Mouse (Mus musculus) retina, postnatal 1 day (tissue): ENCODE data around the gene Gm5039.
"Not testable (repeated sequence)": the region's sequence is repeated elsewhere in the genome, so short reads cannot be mapped to it uniquely, and the experiment has no call there.

Experiments used
- DNase-seq: peaks from one replicate; pipeline ENCODE4 v3.0.0-alpha.2; 2012

Gm5039 gene

DNA sequence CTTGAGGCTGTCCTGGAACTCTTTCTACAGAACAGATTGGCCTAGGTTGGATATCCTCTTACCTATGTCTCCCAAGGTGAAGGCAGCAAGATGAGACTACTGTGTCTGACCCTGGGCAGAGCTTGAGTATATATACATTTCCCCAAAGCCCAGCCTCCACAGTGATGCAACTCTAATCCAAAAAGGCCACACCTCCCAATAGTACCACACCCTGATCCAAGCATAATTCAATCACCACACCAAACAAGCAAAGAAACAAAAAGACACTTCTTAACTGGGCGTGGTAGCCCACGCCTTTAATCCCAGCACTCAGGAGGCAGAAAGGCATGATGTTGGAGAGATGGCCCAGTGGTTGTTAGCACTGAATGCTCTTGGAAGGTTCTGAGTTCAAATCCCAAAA is at the start of gene Gm5039:
TSS of gene Gm5039 (minus strand) at position 101 of the 400 bp plus-strand sequence.
- DNase-seq: not testable (repeated sequence)

DNA sequence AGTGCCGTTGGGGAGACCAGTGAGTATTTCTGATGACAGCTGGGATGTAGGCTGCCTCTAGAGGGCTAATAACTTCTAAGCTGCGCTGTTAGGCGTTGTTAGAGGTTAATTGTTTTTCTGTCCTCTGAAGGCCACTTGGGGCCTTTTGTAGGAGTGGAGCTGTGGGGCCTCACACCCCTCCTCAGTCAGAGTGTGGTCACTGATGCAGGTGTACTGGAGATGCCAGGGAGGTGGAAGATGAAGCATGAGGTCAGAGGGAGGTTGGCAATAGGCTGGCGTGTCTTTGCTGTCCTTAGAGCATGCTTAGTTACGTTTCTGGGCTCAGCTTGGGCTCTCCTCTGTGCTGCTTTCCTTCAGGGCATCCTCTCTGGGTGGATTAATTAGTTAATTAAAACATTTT is 48.2 kb upstream of the Gm5039 start:
- peak; percentile 27 for DNase-seq

DNA sequence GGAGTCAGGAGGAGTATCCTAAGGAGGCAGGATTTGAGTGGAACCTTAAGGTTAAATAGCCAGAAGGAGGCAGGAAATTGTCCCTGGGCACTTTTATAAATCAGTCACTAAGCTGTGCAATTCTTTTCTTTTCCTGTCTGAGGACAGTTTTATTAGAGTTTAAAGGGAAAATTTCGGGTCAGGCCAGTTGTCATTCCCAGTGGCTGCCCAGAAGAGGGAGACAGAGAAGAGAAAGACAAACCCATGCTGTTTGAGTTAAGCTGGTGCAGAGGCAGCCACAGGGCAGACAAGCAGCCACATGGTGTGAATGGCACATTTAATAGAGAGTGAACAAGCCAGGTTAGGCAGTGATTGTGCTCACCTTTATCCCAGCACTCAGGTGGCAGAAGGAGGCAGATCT is 46.5 kb upstream of the Gm5039 start:
- not testable (repeated sequence) for DNase-seq

DNA sequence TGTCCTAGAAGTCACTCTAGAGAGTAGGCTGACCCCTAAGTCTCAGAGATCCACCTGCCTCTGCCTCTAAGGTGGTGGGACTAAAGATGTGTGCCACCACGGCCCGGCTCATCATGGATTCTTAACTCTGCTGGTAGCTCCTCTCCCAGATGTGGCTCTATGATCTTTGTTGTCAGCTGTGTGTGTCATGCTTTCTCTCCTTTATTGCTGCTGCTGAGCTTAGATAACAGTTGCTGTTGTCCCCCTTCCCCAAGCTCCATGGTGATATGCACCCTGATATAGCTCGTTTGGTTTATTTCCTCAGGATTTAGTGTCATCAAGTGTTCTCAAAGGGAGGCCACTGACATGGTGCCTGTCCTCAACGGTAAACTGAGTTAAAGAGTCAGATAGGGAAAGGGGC is 45.9 kb upstream of the Gm5039 start:
- not testable (repeated sequence) for DNase-seq

DNA sequence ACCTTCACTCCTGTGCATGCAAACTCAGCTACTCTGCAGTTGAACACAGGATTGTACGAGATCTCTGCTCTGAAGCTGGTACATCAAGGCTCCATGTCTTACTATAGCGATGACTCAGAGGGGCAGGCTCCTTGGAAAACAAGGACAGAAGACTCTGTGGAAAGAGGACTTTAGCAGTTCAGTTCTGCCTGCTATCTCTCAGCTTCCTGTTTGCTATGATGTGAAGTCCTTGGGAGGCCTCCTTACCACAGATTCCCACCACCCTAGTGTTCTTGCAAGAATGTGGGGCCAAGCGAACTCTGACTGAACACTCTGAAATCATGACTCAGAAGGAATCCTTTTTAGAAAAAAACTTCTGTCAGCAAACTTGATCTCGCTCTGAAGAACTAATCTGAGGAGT is 44.8 kb upstream of the Gm5039 start:
- DNase-seq: no peak

DNA sequence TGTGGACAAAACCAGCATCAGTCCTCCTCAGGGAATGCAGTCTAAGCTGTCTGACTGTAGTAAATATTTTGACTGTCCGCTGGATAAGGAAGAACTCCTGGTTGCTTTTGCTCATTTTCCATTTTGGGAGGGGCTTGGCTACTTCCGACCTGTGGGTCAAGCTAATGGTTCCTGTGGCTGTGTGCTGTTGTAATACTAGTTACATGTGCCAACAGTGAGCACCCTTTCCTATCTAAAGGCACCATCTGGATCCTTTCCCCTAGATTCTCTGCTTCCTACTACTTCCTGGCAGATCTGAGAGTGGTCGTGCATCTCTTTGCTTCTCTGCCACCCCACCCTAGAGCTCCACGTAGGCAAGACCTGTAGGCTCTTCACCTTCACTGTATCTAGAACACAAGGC is 43.8 kb upstream of the Gm5039 start:
- no peak for DNase-seq

DNA sequence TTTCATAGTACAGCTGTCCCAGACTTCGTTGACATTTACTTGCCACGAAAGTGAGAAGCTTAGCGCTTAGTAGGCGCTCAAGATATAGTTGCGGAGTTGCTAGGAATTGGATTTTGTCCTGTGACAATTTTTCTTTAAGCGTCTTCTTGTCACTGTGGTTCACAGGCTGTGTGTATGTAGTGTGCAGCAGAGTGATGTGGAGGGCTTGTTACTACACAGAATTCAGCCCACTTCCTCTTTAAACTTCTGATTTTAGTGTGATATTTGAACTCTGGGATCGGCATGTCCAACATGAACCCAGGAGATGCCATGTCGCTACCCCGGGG is 37.3 kb upstream of the Gm5039 start:
- DNase-seq: no peak

DNA sequence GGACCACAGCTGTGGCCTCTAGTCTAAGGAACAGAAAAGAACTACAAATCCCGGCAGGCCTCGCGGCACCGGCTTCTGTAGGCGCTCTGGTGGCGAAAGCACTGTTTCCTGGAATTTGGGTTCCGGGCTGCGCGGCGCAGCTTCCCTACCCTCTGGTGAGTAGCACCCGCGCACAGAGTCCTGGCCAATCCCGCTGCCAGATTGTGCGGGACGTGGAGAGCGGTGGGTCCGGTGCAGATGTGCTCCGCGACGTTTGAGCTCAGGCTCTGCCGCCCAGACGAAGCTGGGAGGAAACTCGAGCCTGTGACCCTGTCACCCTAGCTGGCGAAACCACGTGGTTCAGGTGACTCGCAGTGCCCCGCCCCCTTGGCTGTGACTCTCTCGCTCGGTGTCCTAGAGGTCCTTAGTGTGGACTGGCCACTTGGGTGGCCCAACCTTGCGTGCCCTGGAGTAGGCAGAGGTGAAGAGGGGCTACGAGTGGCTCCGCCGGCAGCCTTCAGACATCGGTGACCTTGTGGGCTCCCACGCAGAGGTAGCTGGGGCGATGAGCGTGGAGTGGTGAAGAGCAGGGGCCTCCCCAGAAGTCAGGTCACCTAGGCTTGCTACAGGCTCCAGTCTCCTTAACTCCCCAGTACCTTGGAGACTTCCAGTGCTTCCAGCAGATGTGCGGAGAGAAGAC is 36.8 kb upstream of the Gm5039 start, which contains the start of gene Adck1:
TSS of gene Adck1 (plus strand) at position 114 of the 679 bp plus-strand sequence.
- DNase-seq: peak; percentile 91

DNA sequence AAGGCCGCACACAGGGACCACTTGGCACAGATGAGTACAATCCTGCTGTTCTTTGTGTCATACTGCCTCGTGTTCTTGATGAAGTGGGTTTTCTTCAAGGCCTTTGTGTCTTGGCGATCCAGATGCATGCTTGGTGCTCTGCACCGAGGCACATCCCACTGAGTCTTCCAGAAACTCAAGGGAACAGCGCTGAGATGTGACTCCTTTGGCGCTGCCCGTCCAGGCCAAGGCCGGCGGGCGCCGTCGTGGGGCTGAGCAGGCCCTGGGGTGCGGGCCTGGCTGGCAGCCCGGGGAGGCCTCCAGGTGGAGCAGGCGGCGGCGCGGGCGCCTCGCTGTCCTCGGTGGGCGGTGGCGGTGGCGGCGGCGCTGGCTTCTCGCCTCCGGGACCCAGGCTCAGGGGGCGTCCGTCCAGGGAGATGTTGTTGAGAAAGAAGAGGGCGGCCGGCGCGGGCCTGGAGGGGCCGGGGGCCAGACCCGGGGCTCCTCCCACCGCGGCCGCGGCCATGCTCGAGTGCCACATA is 30.4 kb upstream of the Gm5039 start:
- peak; percentile 36 for DNase-seq

DNA sequence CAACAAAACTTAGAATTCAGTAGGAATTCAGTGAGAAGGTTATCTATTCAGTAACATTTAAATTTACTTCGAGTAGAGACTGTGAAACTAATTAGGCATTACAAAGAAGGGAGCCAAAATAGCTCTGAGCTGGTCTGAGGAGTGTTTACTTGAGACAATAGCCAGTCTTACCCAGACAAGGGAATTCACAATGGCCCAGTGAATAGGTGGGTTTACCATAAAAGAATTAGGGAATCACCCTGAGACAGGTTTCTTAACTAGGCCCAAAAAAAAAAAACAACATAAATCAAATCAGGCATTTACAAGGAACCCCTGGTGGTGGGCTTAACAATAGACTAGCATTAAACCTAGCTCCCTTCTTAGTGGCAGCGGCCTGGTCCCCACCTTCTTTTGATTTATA is 17.5 kb upstream of the Gm5039 start:
- DNase-seq: not testable (repeated sequence)

DNA sequence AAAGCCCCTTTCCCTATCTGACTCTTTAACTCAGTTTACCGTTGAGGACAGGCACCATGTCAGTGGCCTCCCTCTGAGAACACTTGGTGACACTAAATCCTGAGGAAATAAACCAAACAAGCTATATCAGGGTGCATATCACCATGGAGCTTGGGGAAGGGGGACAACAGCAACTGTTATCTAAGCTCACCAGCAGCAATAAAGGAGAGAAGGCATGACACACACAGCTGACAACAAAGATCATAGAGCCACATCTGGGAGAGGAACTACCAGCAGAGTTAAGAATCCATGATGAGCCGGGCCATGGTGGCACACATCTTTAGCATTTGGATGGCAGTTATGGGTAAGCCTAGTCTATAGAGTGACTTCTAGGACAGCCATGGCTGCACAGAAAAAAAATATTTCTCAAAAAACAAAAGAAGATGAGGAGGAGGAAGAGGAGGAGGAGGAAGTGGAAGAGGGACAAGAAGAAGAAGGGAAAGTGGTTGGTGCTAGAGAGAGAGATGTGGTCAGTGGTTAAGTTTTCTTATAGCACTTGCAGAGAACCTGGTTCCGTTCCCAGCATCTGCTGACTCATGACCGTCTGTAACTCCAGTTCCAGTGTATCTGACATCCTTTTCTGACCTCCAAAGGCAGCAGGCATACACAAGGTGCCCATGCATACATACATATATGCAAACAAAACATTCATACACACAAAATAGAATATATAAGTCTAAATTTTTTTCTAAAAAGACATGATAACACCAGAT is 13.0 kb upstream of the Gm5039 start:
- DNase-seq: not testable (repeated sequence)

DNA sequence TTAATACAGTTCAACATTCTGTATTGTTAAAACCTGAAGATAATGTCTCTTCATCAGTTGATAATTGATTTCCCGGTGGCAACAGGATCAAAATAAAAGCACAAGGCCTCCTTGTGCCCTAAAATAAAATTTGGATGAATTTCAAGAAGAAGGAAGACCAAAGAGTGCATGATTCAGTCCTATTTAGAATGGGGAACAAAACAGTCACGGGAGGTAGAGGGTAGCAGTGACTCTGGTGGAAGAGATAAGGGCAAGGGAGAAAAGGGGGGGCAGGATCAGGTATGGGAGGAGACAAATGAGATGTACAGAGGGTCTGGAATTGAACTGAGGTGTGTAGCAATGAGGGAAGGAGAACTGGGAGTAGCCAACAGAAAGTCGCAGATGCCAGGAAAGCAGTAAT is 9.3 kb downstream of the Gm5039 start:
- DNase-seq: no peak

DNA sequence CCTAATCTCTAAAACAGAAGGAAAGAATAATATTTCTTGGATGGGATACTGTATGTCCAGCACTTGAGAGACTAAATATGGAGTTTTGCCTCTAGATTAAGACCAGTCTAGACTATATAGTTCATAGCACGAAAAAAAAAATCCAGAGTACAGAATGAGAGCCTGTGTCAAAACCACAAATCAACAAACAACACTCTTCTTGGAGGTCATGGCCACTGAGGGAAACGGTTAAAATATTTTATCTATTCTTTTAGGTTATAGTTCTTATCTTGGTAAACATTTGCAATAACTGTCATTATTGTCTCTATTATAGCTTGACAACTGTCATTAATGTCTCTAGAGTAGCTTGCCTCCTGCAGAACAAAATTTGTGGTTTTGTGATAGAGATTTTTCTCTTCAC is 26.7 kb downstream of the Gm5039 start:
- not testable (repeated sequence) for DNase-seq

DNA sequence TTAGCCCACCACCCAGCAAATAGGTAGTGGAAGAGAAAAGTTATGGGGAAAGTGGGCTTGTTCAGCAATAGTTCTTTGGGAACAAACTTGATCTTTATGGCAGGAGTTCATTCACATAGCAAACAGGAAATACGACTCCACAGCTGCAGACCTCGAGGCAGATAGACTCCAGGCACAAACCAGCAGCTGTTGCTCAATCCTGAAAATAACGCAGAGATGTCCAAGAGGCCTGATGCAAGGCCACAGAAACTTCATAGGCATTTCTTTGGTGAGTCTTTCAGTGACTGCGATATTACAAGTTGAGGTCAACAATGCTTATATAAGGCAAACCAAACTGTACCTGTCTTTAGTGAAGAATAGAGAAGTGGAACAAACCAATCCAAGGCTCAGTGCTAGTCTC is 30.7 kb downstream of the Gm5039 start:
- DNase-seq: not testable (repeated sequence)

DNA sequence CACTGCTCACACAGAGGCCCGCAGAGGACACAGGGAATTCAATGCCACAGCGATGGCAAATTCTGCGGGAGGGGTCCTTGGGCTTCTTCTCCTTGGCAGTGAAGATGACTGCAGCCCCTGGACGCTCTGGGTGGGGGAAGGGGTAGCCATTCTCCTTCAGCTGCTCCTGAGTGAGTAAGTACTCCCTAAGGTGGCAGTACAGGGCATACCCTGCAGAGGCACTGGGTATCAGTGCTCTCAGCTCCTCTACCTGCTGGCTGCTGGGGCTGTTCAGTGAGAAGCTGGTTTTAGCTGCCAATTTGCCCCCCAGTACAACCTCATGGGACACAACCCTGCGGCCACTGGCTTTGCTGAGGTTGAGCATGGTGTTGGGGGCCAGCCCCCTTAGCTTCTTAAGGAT is 38.6 kb downstream of the Gm5039 start:
- DNase-seq: not testable (repeated sequence)

DNA sequence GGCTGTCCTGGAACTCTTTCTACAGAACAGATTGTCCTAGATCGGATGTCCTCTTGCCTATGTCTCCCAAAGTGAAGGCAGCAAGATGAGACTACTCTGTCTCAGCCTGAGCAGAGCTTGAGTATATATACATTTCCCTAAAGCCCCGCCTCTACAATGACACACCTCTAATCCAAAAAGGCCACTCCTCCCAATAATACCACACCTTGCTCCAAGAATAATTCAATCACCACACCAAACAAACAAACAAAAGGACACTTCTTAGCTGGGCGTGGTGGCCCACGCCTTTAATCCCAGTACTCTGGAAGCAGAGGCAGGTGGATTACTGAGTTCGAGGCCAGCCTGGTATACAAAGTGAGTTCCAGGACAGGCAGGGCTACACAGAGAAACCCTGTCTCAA is 49.4 kb downstream of the Gm5039 start, which contains the start of gene Gm5662:
TSS of gene Gm5662 (minus strand) at position 101 of the 400 bp plus-strand sequence.
- DNase-seq: not testable (repeated sequence)
